Mouse (Mus musculus) MEL (cell line): ENCODE measurements at regions not wholly inside any gene's neighbourhood (a gene's known extent, or its start where the extent isn't known, plus 50 kb on each side); places are given as distances from the start of the nearest gene placed in this dataset.

Experiments
- DNase-seq: peaks from one replicate; pipeline ENCODE4 v3.0.0; 2011; ENCODE audit warnings: low read depth, low spot score
- H3K27ac ChIP-seq: 2 replicates; pipeline ENCODE4 v1.5.1; 2012; ENCODE audit warnings: low read depth, mild to moderate bottlenecking, control low read depth, low read length, moderate library complexity; ENCODE audit not compliant: control insufficient read depth
- H3K27me3 ChIP-seq, 2 experiments: fragments of 150-350 bp in 1 of 2; sonication (generic) in 1 of 2; 2 replicates each; pipeline ENCODE4 v1.6.1; 2012; ENCODE audit warnings: low read length in 2 of 2, mild to moderate bottlenecking in 2 of 2, improper control_type of control experiment in 1 of 2, moderate library complexity in 1 of 2; ENCODE audit not compliant: insufficient read depth in 2 of 2, control insufficient read depth in 1 of 2
- H3K36me3 ChIP-seq, 2 experiments: 2 replicates each; pipeline ENCODE4 v1.6.1; 2012 to 2014; ENCODE audit warnings: low read length in 2 of 2, improper control_type of control experiment in 1 of 2, inconsistent platforms in 1 of 2, mild to moderate bottlenecking in 1 of 2; ENCODE audit not compliant: insufficient read depth in 2 of 2, control insufficient read depth in 1 of 2
- H3K4me1 ChIP-seq, 2 experiments: fragments of 150-350 bp in 1 of 2; sonication (generic) in 1 of 2; 2 replicates each; pipeline ENCODE4 v1.6.1; 2012; ENCODE audit warnings: low read length in 2 of 2, improper control_type of control experiment in 1 of 2, mild to moderate bottlenecking in 1 of 2; ENCODE audit not compliant: insufficient read depth in 2 of 2, control insufficient read depth in 1 of 2
- H3K4me3 ChIP-seq, 2 experiments: fragments of 150-350 bp in 1 of 2; sonication (generic) in 1 of 2; 2 replicates each; pipeline ENCODE4 v1.5.1; 2012; ENCODE audit warnings: low read depth in 2 of 2, low read length in 2 of 2, mild to moderate bottlenecking in 2 of 2, moderate library complexity in 2 of 2, control low read depth in 1 of 2, improper control_type of control experiment in 1 of 2; ENCODE audit not compliant: control insufficient read depth in 1 of 2, insufficient read depth in 1 of 2
- H3K79me2 ChIP-seq: 2 replicates; pipeline ENCODE4 v1.6.1; 2012; ENCODE audit warnings: mild to moderate bottlenecking, low read length, moderate library complexity; ENCODE audit not compliant: control insufficient read depth, poor library complexity, insufficient read depth
- H3K9ac ChIP-seq: 2 replicates; pipeline ENCODE4 v1.6.1; 2012; ENCODE audit warnings: low read depth, mild to moderate bottlenecking, control low read depth, low read length, moderate library complexity; ENCODE audit not compliant: control insufficient read depth, poor library complexity, severe bottlenecking
- H3K9me3 ChIP-seq: fragments of 150-350 bp; sonication (generic); replicated peaks from 2 replicates; pipeline ENCODE4 v1.6.1; 2012; ENCODE audit warnings: mild to moderate bottlenecking, low read length, improper control_type of control experiment, moderate library complexity; ENCODE audit not compliant: insufficient read depth
- CTCF ChIP-seq, 3 experiments: IDR thresholded peaks in 2 of 3; conservative IDR thresholded peaks in 1 of 3; 2 replicates each; pipeline ENCODE4 v1.5.1; 2011 to 2012; ENCODE audit warnings: low read length in 3 of 3, low read depth in 2 of 3, mild to moderate bottlenecking in 2 of 3, improper control_type of control experiment in 1 of 3, inconsistent platforms in 1 of 3, mixed read lengths in 1 of 3, moderate library complexity in 1 of 3; ENCODE audit not compliant: control insufficient read depth in 1 of 3, insufficient read depth in 1 of 3, poor library complexity in 1 of 3, severe bottlenecking in 1 of 3
- E2F4 ChIP-seq: IDR thresholded peaks from 2 replicates; pipeline ENCODE4 v1.6.1; 2011; ENCODE audit warnings: low read depth, low read length, improper control_type of control experiment, borderline replicate concordance
- EP300 ChIP-seq, 2 experiments: IDR thresholded peaks; 2 replicates each; pipeline ENCODE4 v1.6.1; 2011; ENCODE audit warnings: improper control_type of control experiment in 2 of 2, low read length in 2 of 2, low read depth in 1 of 2, mild to moderate bottlenecking in 1 of 2
- ETS1 ChIP-seq: IDR thresholded peaks from 2 replicates; pipeline ENCODE4 v1.6.1; 2012; ENCODE audit warnings: low read depth, mild to moderate bottlenecking, inconsistent platforms, low read length, improper control_type of control experiment, moderate library complexity
- GABPA ChIP-seq: IDR thresholded peaks from 2 replicates; pipeline ENCODE4 v1.6.1; 2012; ENCODE audit warnings: low read depth, mild to moderate bottlenecking, inconsistent platforms, low read length, improper control_type of control experiment, moderate library complexity
- HCFC1 ChIP-seq: IDR thresholded peaks from 2 replicates; pipeline ENCODE4 v1.6.1; 2012; ENCODE audit warnings: low read depth, mild to moderate bottlenecking, inconsistent platforms, low read length, improper control_type of control experiment, moderate library complexity
- KAT2A ChIP-seq: conservative IDR thresholded peaks from 2 replicates; pipeline ENCODE4 v1.6.1; 2012; ENCODE audit warnings: low read depth, low read length, improper control_type of control experiment, inconsistent platforms
- MAZ ChIP-seq: IDR thresholded peaks from 2 replicates; pipeline ENCODE4 v1.6.1; 2012; ENCODE audit warnings: low read depth, mild to moderate bottlenecking, inconsistent platforms, low read length, improper control_type of control experiment
- MEF2A ChIP-seq: IDR thresholded peaks from 2 replicates; pipeline ENCODE4 v1.6.1; 2014; ENCODE audit warnings: low read depth, mild to moderate bottlenecking, inconsistent platforms, low read length, improper control_type of control experiment; ENCODE audit not compliant: poor library complexity, insufficient replicate concordance, severe bottlenecking; ENCODE audit errors: extremely low read depth
- MXI1 ChIP-seq: IDR thresholded peaks from 2 replicates; pipeline ENCODE4 v1.6.1; 2011; ENCODE audit warnings: mild to moderate bottlenecking, low read depth, low read length, improper control_type of control experiment
- NELFE ChIP-seq: IDR thresholded peaks from 2 replicates; pipeline ENCODE4 v1.6.1; 2011; ENCODE audit warnings: low read depth, low read length, improper control_type of control experiment
- POLR2AphosphoS5 ChIP-seq: IDR thresholded peaks from 2 replicates; pipeline ENCODE4 v1.6.1; 2012; ENCODE audit warnings: low read depth, borderline replicate concordance, mild to moderate bottlenecking, inconsistent platforms, low read length, moderate library complexity, mixed read lengths
- RCOR1 ChIP-seq: IDR thresholded peaks from 2 replicates; pipeline ENCODE4 v1.6.1; 2012; ENCODE audit warnings: low read depth, mild to moderate bottlenecking, inconsistent platforms, low read length, improper control_type of control experiment
- SMC3 ChIP-seq: IDR thresholded peaks from 2 replicates; pipeline ENCODE4 v1.6.1; 2011; ENCODE audit warnings: low read depth, low read length, improper control_type of control experiment
- TBP ChIP-seq: IDR thresholded peaks from 2 replicates; pipeline ENCODE4 v1.8.0; 2011; ENCODE audit warnings: low read depth, low read length, improper control_type of control experiment
- TCF12 ChIP-seq: IDR thresholded peaks from 2 replicates; pipeline ENCODE4 v1.6.1; 2014; ENCODE audit warnings: low read depth, mild to moderate bottlenecking, inconsistent platforms, low read length, improper control_type of control experiment, moderate library complexity
- UBTF ChIP-seq: IDR thresholded peaks from 2 replicates; pipeline ENCODE4 v1.6.1; 2012; ENCODE audit warnings: low read depth, mild to moderate bottlenecking, inconsistent platforms, low read length, improper control_type of control experiment, moderate library complexity, borderline replicate concordance; ENCODE audit not compliant: insufficient read depth
- ZC3H11A ChIP-seq: IDR thresholded peaks from 2 replicates; pipeline ENCODE4 v1.6.1; 2012; ENCODE audit warnings: low read depth, mild to moderate bottlenecking, inconsistent platforms, low read length, improper control_type of control experiment
- ZMIZ1 ChIP-seq: IDR thresholded peaks from 2 replicates; pipeline ENCODE4 v1.6.1; 2012; ENCODE audit warnings: low read depth, mild to moderate bottlenecking, inconsistent platforms, low read length, improper control_type of control experiment, moderate library complexity
- ZNF384 ChIP-seq: IDR thresholded peaks from 2 replicates; pipeline ENCODE4 v1.6.1; 2012; ENCODE audit warnings: low read depth, mild to moderate bottlenecking, inconsistent platforms, low read length, improper control_type of control experiment

DNA sequence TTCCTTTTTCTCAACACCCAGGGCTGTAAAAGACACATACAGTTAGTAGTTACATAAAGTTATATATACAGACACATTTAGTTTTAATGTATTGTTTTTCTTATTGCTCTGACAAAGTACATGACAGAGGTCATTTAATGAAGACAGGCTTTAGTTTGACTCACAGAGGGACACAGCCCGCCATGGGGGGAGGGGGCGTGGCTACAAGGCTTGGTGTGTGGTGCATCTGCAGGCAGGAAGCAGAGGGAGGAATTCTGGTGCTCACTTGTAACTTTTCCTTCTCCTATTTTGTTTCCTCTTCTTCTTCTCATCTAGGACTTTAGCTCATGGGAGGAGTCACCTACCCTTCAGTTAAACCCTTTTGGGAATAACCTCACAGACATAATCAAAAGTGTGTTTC, 206.0 kb downstream of the Sec16b start:
- no peak overlapping the region for H3K27ac ChIP-seq
- TF ChIP-seq ETS1 (no peak), UBTF (no peak), ZNF384 (no peak), ZC3H11A (no peak), ZMIZ1 (no peak), POLR2AphosphoS5 (no peak), EP300 (IDR thresholded peaks at IDR 0.05; ENCODE audit: low read depth in 1 of 2, low read length in 2 of 2) (no peak), RCOR1 (no peak), NELFE (no peak), KAT2A (no peak), MAZ (no peak), MXI1 (no peak), E2F4 (no peak), GABPA (no peak), SMC3 (no peak), TBP (no peak), TCF12 (no peak), MEF2A (no peak), HCFC1 (no peak)
- TF ChIP-seq, all 39 proteins: peak for 0
- Histone ChIP-seq H3K4me1 (no peaks in the 10 kb centered on the region), H3K79me2 (no peaks in the 10 kb centered on the region), H3K4me3 (no peak overlapping the region), H3K9me3 (no peaks in the 10 kb centered on the region), H3K27me3 (no peaks in the 10 kb centered on the region), H3K36me3 (no peaks in the 10 kb centered on the region), H3K9ac (no peak overlapping the region)
- no peak for DNase-seq

DNA sequence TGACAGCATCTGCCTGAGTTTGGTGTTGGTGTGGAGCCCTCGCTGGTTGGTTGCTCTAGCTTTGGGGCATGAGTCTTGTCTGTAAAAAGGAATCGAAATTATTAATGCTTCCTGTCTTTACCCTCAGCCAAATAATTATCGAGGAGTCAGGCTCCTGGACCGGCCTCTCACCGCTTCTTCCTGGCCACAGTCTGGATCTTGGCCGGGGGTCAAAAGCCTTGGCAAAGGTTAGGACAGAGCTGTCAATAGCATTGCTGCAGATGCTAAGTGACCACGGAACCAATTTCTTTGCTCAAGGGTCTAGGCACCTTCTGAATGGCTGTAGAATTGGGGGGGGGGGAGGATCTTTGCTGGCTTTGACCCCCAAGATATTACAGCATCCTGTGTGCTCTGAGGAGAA, 207.3 kb downstream of the Sec16b start:
- DNase-seq = no peak
- H3K4me1 ChIP-seq = no peaks in the 10 kb centered on the region
- no peaks in the 10 kb centered on the region for H3K9me3 ChIP-seq
- H3K4me3 ChIP-seq = no peak overlapping the region
- H3K36me3 ChIP-seq = no peaks in the 10 kb centered on the region
- no peak overlapping the region for H3K27ac ChIP-seq
- H3K9ac ChIP-seq = no peak overlapping the region
- TF ChIP-seq GABPA (no peak), CTCF (IDR thresholded peaks at IDR 0.05 in 2 of 3, conservative IDR thresholded peaks at IDR 0.05 in 1 of 3; ENCODE audit: control insufficient read depth in 1 of 3, insufficient read depth in 1 of 3, low read depth in 2 of 3, low read length in 3 of 3, poor library complexity in 1 of 3, severe bottlenecking in 1 of 3) (no peak), EP300 (IDR thresholded peaks at IDR 0.05; ENCODE audit: low read depth in 1 of 2, low read length in 2 of 2) (no peak), UBTF (no peak)
- H3K27me3 ChIP-seq = no peaks in the 10 kb centered on the region
- H3K79me2 ChIP-seq = no peaks in the 10 kb centered on the region
